Mouse (Mus musculus) kidney, embryonic 16.5 days (tissue): Measurements from ENCODE around the gene Gng8. TPM values are rescaled to one million over a fixed set of nuclear protein-coding genes. Genes with fewer than 3 reads are reported as not detected.

Source experiments
- ATAC-seq: fragments of 200-750 bp; cut with Nextera tagmentation; 2 replicates; pipeline ENCODE4 v1.8.0; 2017; ENCODE audit warnings: moderate TSS enrichment; ENCODE audit not compliant: low FRiP score, low TSS enrichment
- H3K27ac ChIP-seq: fragments of 300-500 bp; sonication (generic); 2 replicates; pipeline ENCODE4 v1.5.1; 2014; ENCODE audit warnings: low read length
- H3K27me3 ChIP-seq: fragments of 300-500 bp; sonication (generic); 2 replicates; pipeline ENCODE4 v1.6.1; 2014; ENCODE audit warnings: low read length, control low read depth, mixed read lengths; ENCODE audit not compliant: insufficient read depth
- H3K36me3 ChIP-seq: fragments of 300-500 bp; sonication (generic); 2 replicates; pipeline ENCODE4 v1.6.1; 2014; ENCODE audit warnings: low read length, control low read depth, mixed read lengths; ENCODE audit not compliant: insufficient read depth
- H3K4me1 ChIP-seq: fragments of 300-500 bp; sonication (generic); 2 replicates; pipeline ENCODE4 v1.6.1; 2014; ENCODE audit warnings: low read length, control low read depth, mixed read lengths; ENCODE audit not compliant: insufficient read depth
- H3K4me2 ChIP-seq: fragments of 300-500 bp; sonication (generic); replicated peaks from 2 replicates; pipeline ENCODE4 v1.6.1; 2014; ENCODE audit warnings: low read depth, low read length
- H3K4me3 ChIP-seq: fragments of 300-500 bp; sonication (generic); 2 replicates; pipeline ENCODE4 v1.5.1; 2014; ENCODE audit warnings: mild to moderate bottlenecking, low read length
- H3K9ac ChIP-seq: fragments of 300-500 bp; sonication (generic); replicated peaks from 2 replicates; pipeline ENCODE4 v1.6.1; 2014; ENCODE audit warnings: low read length
- H3K9me3 ChIP-seq: fragments of 300-500 bp; sonication (generic); 2 replicates; pipeline ENCODE4 v1.6.1; 2016; ENCODE audit warnings: low read length, control low read depth
- WGBS: fragments of 180-500 bp; shearing (Covaris S2); extraction: QIAGEN DNeasy Blood & Tissue Kit; methylation state at CpG from one replicate; pipeline ENCODE4 v1.1.7; 2014; 5-methylcytosine and 5-hydroxymethylcytosine counted together
- polyA plus RNA-seq: library from polyadenylated mRNA; unstranded; fragments of >200 nt; fragmentation: Nextera tagmentation; extraction: Ambion mirVana; gene quantifications from 2 replicates; pipeline ENCODE4 v1.2.1, GENCODE M21; 2015

Gene Gng8
- polyA plus RNA-seq, 1 experiment from 2014 or later = 7.7 TPM

GRCm38 (mm10) chr7:16874756-16875309 lies 16.8 kb upstream of the Gng8 start:
- Histone ChIP-seq H3K4me2 (peak overlapping the region; percentile 91), H3K27me3 (no peaks in the 10 kb centered on the region), H3K27ac (peak overlapping the region; percentile 93), H3K9me3 (no peaks in the 10 kb centered on the region), H3K36me3 (peaks cover 10% of the 10 kb centered on the region; the same call in 1 of the 2 replicates), H3K9ac (peak overlapping the region; percentile 77), H3K4me3 (peak overlapping the region; percentile 78), H3K4me1 (peaks cover 15% of the 10 kb centered on the region)
- under 1% methylated on average over 33 of the region's 33 CpGs for WGBS
- peak; percentile 96 for ATAC-seq

GRCm38 (mm10) chr7:16875310-16875325 lies 16.5 kb upstream of the Gng8 start, which contains the start of gene Dact3:
TSS of gene Dact3 (plus strand) at chr7:16875317.
- peak within 1 kb of the TSS; percentile 77 for H3K9ac ChIP-seq
- peak within 1 kb of the TSS; percentile 93 for H3K27ac ChIP-seq
- H3K4me1 ChIP-seq = peaks cover 17% of the 10 kb centered on the region
- H3K9me3 ChIP-seq = no peaks in the 10 kb centered on the region
- no peaks in the 10 kb centered on the region for H3K27me3 ChIP-seq
- peak within 1 kb of the TSS; percentile 91 for H3K4me2 ChIP-seq
- 0% methylated on average over 1 of the region's 1 CpGs for WGBS
- H3K4me3 ChIP-seq = peak within 1 kb of the TSS; percentile 78
- H3K36me3 ChIP-seq = peaks cover 8% of the 10 kb centered on the region; the same call in 1 of the 2 replicates
- ATAC-seq = no peak

- peaks cover 19% of the 10 kb centered on the region for H3K4me1 ChIP-seq
- H3K4me3 ChIP-seq = peak overlapping the region; percentile 78
- 0 out of 2 replicates have a peak, but pooled peaks cover 7% of the 10 kb centered on the region for H3K36me3 ChIP-seq
- peak overlapping the region; percentile 64 for H3K27ac ChIP-seq
- H3K27me3 ChIP-seq = no peaks in the 10 kb centered on the region
- H3K9ac ChIP-seq = peak overlapping the region; percentile 77
- under 1% methylated on average over 33 of the region's 42 CpGs for WGBS
- ATAC-seq = no peak
- H3K4me2 ChIP-seq = peak overlapping the region; percentile 91
- H3K9me3 ChIP-seq = no peaks in the 10 kb centered on the region
Measured at GRCm38 (mm10) chr7:16875326-16875725, 16.3 kb upstream of the Gng8 start.

- peak overlapping the region; percentile 64 for H3K27ac ChIP-seq
- H3K4me2 ChIP-seq = peak overlapping the region; percentile 91
- peak overlapping the region; percentile 77 for H3K9ac ChIP-seq
- 0 out of 2 replicates have a peak, but pooled peaks cover 3% of the 10 kb centered on the region for H3K36me3 ChIP-seq
- H3K4me3 ChIP-seq = peak overlapping the region; percentile 78
- ATAC-seq = no peak
- peaks cover 26% of the 10 kb centered on the region for H3K4me1 ChIP-seq
- 6% methylated on average over 11 of the region's 11 CpGs for WGBS
- no peaks in the 10 kb centered on the region for H3K9me3 ChIP-seq
- no peaks in the 10 kb centered on the region for H3K27me3 ChIP-seq
Measured at GRCm38 (mm10) chr7:16876006-16876405, 15.6 kb upstream of the Gng8 start.

DNA sequence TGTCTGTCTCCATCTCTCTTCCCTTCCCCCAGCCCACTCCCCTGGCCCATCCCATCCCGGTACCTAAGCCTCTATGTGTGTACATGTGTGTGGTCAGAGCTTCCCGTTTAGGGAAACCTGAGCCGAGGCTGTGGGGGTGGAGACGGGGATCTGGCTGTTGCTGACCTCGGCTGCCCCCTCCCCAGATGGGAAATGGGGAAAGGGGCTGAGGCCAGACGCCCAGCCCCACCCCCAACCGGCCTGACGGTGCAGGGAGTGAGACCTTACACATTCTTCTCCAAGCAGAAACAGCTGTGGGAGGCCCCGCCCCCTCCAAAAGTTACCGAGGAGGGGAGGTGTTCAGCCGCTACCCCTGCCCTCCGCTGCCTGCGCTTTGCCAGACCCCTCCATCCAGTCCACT lies 15.0 kb upstream of the Gng8 start:
- peak overlapping the region; percentile 91 for H3K4me2 ChIP-seq
- ATAC-seq = no peak; the same call in 1 of the 2 replicates
- no peaks in the 10 kb centered on the region for H3K27me3 ChIP-seq
- H3K27ac ChIP-seq = peak overlapping the region; percentile 64
- H3K4me3 ChIP-seq = peak overlapping the region; percentile 78
- H3K4me1 ChIP-seq = peaks cover 26% of the 10 kb centered on the region
- no peaks in the 10 kb centered on the region for H3K9me3 ChIP-seq
- no peaks in the 10 kb centered on the region for H3K36me3 ChIP-seq
- 2% methylated on average over 12 of the region's 13 CpGs for WGBS
- peak overlapping the region; percentile 77 for H3K9ac ChIP-seq

DNA sequence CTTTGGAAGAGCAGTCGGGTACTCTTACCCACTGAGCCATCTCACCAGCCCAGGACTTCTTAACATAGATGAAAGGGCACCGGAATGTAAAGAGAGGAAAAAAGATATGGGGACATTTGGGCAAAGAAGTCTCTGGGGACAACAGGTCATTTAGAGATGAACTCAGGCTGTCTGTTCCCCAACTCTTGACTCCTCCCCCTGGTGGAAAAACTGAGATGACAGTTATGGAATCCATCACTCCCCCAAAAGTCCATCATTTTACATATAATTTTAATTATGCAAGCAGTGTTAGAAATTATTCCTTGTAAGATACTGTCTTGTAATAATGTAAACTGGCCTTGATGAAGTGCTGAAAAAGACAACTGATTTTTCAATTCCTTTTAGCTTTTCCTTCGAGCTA lies 13.9 kb upstream of the Gng8 start:
- H3K27ac ChIP-seq = no peak overlapping the region

DNA sequence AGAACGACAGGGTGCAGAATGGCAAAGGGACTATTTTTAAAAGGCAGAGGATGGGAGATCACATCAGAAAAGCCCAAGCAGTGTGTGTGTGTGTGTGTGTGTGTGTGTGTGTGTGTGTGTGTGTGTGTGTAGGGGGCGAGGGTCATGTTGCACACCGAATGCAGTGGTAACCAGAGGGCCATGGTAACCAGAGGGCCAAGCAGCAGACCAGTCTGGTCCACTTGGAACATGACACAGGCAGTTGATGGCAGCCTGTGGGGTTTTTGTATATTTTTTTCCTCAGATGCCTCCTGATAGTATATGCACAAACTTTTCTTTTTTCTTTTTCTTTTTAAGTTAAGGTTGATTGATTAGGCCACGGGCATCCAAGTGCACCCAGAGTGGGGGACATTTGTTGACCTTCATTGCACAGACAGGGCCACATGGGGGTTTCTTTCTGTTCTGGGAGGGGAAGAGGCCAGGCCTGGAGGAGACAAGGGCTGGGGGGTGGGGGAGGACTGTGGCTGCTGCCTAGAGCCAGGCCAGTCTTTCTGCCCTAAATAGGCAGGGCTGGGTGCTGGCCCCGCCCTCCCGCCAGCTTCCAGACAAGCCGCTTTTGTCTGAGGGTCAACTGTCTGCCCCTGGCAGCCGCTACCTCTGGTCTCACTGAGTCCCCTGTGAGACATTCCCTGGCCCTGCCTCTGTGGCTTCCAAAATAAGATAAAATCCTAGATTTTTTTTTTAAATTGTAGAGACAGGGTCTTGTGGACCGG lies 11.6 kb upstream of the Gng8 start:
- Histone ChIP-seq H3K4me1 (peaks cover 26% of the 10 kb centered on the region), H3K36me3 (peaks cover 19% of the 10 kb centered on the region), H3K4me3 (no peak overlapping the region), H3K9ac (peak overlapping the region; percentile 39; the same call in 1 of the 2 replicates), H3K4me2 (no peak overlapping the region), H3K27ac (peak overlapping the region; percentile 69), H3K27me3 (peaks cover 9% of the 10 kb centered on the region), H3K9me3 (peaks cover 4% of the 10 kb centered on the region; the same call in 1 of the 2 replicates)
- no peak for ATAC-seq
- 25% methylated on average over 9 of the region's 9 CpGs for WGBS

More for the DNA sequence above, 13.9 kb upstream of the Gng8 start:
- Histone ChIP-seq H3K36me3 (no peaks in the 10 kb centered on the region), H3K4me3 (no peak overlapping the region), H3K9ac (no peak overlapping the region), H3K4me2 (no peak overlapping the region), H3K27me3 (no peaks in the 10 kb centered on the region), H3K4me1 (peaks cover 26% of the 10 kb centered on the region), H3K9me3 (no peaks in the 10 kb centered on the region)
- ATAC-seq = no peak
- 81% methylated on average over 3 of the region's 3 CpGs for WGBS

- 35% methylated on average over 5 of the region's 5 CpGs for WGBS
- Histone ChIP-seq H3K4me2 (no peak overlapping the region), H3K9me3 (peaks cover 10% of the 10 kb centered on the region), H3K4me3 (no peak overlapping the region), H3K4me1 (peaks cover 24% of the 10 kb centered on the region), H3K36me3 (peaks cover 25% of the 10 kb centered on the region), H3K27ac (peak overlapping the region; percentile 69), H3K9ac (peak overlapping the region; percentile 39; the same call in 1 of the 2 replicates), H3K27me3 (peaks cover 15% of the 10 kb centered on the region)
- no peak for ATAC-seq
Measured at GRCm38 (mm10) chr7:16880615-16881014, 11.0 kb upstream of the Gng8 start.

- no peak overlapping the region for H3K27ac ChIP-seq
Measured at GRCm38 (mm10) chr7:16883162-16883561, 8.4 kb upstream of the Gng8 start.

DNA sequence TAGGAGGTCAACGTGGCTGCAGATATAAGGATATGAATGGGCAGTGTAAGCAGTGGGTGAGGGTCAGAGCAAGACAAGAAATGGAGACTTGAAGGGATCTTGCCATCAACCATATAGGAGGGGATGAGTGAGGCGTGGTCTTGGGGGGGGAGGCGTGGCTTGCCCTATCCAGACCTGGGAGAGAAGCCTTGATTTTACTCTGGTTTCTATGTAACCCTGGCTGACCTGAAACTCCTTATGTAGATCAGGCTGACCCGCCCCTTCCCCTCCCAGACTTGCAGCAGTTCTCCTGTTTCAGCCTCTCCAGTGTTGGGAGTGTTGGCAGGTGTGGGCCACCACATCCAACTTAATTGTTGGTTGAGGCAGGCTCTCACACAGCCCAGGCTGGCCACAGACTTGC lies 7.3 kb upstream of the Gng8 start:
- H3K9ac ChIP-seq = no peak overlapping the region
- WGBS = 70% methylated on average over 4 of the region's 4 CpGs
- no peak overlapping the region for H3K4me3 ChIP-seq
- peaks cover 11% of the 10 kb centered on the region for H3K4me1 ChIP-seq
- peaks cover 19% of the 10 kb centered on the region for H3K9me3 ChIP-seq
- H3K27me3 ChIP-seq = peaks cover 21% of the 10 kb centered on the region
- no peak overlapping the region for H3K27ac ChIP-seq
- H3K4me2 ChIP-seq = no peak overlapping the region
- H3K36me3 ChIP-seq = peaks cover 34% of the 10 kb centered on the region
- ATAC-seq = no peak

More at GRCm38 (mm10) chr7:16883162-16883561, 8.4 kb upstream of the Gng8 start:
- H3K27me3 ChIP-seq = peaks cover 21% of the 10 kb centered on the region
- 89% methylated on average over 6 of the region's 6 CpGs for WGBS
- ATAC-seq = no peak
- peaks cover 11% of the 10 kb centered on the region for H3K4me1 ChIP-seq
- no peak overlapping the region for H3K4me3 ChIP-seq
- H3K9ac ChIP-seq = no peak overlapping the region
- peaks cover 19% of the 10 kb centered on the region for H3K9me3 ChIP-seq
- peaks cover 34% of the 10 kb centered on the region for H3K36me3 ChIP-seq
- H3K4me2 ChIP-seq = no peak overlapping the region
